Mouse (Mus musculus) lung, postnatal 25 days (tissue): Measurements from ENCODE around the gene Gm10439.
"Not testable (repeated sequence)": the region's sequence is repeated elsewhere in the genome, so short reads cannot be mapped to it uniquely, and the experiment has no call there.

Source experiments
- DNase-seq: peaks from one replicate; pipeline ENCODE4 v3.0.0; 2022; ENCODE audit warnings: low spot score

The Gm10439 gene

GRCm38 (mm10) chrX:149594270-149594669, at the start of gene Gm10439:
TSS of gene Gm10439 (plus strand) at chrX:149594570.
- not testable (repeated sequence) for DNase-seq
